Mouse (Mus musculus): ENCODE measurements around the gene Fcho1. TPM values are rescaled to one million over a fixed set of nuclear protein-coding genes. Genes with fewer than 3 reads are reported as not detected.

Gene Fcho1
- 2.7 and 10.3 TPM in 2 replicates for polyA plus RNA-seq (2012; rRNA removed; ENCODE audit: low replicate concordance)

DNA sequence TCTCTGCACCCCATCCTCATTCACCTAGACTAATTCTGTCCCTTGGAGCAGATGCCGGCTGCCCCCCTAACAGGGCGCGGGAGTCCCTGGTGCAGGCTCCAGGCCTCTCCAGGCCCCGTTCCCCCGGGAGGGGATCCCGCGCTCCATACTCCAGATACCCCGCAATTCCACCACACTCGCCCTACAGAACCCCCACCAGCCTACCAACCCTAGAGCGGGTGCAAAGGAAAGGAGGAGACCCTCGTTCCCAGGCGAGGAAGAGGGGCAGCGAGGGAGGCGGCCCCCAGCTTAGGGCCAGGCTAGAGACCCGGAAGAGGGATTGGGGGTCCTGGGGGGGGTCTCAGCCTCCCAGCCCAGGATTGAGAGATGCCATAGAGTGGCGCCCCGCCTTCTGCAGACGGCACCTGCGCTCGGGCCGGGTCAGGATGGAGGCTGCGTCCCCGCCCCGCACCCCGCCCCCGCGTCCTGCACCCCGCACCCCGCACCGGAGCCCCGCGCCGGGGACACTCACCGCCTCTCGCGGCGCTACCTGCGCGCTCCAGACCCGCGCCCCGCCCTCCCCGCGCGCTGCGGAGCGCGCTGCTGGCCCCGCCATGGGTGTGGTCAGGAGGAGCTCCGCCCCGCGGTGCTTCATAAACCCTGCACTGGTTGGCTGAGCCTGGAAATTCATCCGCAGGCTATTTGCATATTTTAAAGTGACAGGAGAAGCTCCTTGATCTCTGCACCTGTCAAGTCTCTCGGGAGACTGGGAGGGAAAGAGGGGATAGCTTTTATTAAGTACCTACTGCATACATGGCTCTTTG, at the start of gene Fcho1:
Gene Fcho1, minus strand, starts transcription at position 595 of the 803 bp plus-strand sequence.

DNA sequence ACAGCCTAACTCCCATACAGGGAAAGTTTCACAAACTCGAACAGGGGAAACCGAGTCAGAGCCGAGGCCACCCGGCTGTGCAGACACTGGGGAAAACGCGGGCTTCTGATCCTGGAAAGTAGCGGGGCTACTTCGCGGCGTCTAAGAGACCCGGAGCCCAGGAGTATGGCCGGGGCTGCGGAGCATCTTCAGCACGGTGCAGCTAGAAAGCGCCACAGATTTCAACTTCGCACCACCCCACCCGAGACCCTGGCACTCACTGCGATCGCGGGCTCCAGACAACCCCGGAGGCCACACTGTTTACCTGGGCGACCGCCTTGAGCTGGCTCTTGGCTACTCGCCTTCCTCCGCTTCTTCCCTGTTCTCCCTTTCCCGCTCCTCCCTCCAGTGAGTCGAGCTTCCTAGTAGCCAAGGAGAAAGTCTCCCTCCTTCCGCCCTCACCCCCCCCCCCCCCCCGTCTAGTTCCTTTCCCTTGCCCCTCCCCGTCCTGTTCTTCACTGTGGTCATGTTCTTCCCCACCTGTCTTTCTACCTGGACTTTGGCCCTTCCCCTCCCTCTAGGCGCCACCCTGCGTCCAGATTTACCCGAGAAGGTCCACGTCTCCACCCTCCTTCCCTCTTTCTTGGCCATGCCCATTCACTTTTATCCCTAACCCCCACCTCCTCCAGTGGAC, 24.0 kb downstream of the Fcho1 start, which contains the start of gene B3gnt3:
Gene B3gnt3, minus strand, starts transcription at position 376 of the 673 bp plus-strand sequence.

DNA sequence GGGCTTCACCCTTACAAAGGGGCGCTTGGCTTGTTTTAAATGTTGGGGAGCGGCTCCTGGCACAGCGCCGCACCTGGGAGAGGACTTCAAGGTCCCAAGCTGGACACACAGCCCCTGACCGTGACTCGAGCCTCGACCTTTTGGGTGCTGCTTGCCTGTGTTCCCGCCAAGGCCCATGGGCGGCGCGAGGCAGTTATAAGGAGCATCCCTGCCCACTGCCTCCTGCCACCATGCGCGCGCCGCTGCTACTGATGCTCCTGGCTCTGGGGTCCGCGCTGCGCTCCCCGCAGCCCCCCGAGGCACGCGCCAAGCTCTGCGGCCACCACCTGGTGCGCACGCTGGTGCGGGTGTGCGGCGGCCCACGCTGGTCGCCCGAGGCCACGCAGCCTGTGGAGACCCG, 36.5 kb downstream of the Fcho1 start, which contains the start of gene Insl3:
Gene Insl3, plus strand, starts transcription at position 187 of the 400 bp plus-strand sequence.

DNA sequence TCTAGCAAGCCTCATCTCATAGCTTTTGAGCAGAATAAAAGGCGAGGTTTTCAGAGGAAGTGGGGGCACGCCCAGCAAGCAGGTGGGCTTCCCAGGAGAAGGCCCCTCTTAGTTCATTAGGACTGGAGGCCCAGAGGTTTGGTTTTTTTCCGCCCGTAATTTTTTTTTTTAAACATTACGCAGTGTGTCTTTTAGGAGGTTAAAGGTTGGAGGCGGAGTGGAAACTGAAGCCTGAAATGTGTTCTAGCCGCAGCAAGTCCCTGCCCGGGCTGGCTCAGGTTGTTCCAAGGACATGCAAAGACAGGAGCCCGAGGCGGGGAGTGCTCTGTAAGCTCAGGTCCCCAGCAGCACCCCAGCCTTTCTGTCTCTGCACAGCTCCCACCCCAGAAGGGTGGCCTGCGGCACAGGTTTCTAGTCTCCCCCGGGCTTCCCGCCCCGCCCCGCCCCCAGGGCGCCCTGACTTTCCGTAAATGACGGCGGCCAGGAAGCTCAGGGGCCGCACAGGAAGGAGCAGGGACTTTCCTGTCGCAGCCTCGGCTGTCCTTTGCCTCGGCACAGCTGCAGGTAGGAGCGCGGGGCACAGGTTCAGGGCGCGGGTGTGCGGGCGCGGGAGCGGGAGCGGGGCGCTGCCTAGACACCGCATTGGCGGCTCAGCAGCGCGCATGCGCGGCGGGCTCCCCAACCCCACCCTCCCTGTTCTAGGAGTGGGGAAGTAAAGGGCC, 49.3 kb downstream of the Fcho1 start, which contains the start of gene Jak3:
Gene Jak3, plus strand, starts transcription at position 277 of the 722 bp plus-strand sequence.

DNA sequence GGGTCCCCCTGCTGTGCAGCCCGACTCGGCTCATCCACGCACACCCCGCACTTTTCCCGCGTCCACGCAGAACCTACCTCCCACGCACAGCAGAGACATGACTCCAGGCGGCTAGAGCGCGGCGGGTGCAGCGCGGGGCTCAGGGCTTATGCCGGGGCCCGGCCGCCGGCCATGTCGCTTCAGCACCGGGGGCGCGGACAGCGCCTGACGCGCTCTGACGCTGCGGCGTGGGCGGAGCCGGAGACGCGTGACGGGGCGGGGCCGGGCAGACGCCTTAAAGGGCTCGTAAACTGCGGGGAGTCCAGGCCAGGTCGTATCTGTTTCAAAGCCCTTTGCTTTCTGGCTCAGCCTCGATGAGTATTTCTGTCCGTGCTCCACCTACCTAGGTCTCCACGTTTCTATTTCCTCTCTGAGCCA, 54.0 kb downstream of the Fcho1 start, which contains the start of gene Unc13a:
Gene Unc13a, minus strand, starts transcription at position 209 of the 417 bp plus-strand sequence.

Other genes starting within 250 kb of the Fcho1 start
- 28.7 and 33.8 TPM in 2 replicates for gene Ano8, start 239.8 kb downstream of the Fcho1 start, polyA plus RNA-seq (2012; rRNA removed; ENCODE audit: low replicate concordance)
- gene Gtpbp3, start 237.6 kb downstream of the Fcho1 start, polyA plus RNA-seq (2012; rRNA removed; ENCODE audit: low replicate concordance) = 22.1 and 42.5 TPM in 2 replicates
- 129 and 167 TPM in 2 replicates for gene Plvap, start 214.0 kb downstream of the Fcho1 start, polyA plus RNA-seq (2012; rRNA removed; ENCODE audit: low replicate concordance)
- 0.40 and 0.95 TPM in 2 replicates for gene Ccdc194, start 200.0 kb downstream of the Fcho1 start, polyA plus RNA-seq (2012; rRNA removed; ENCODE audit: low replicate concordance)
- gene Bst2, start 188.3 kb downstream of the Fcho1 start, polyA plus RNA-seq (2012; rRNA removed; ENCODE audit: low replicate concordance) = 275 and 658 TPM in 2 replicates
- gene Mvb12a, start 182.8 kb downstream of the Fcho1 start, polyA plus RNA-seq (2012; rRNA removed; ENCODE audit: low replicate concordance) = 76.0 and 183 TPM in 2 replicates
- 0.99 and 11.3 TPM in 2 replicates for gene Tmem221, start 166.8 kb downstream of the Fcho1 start, polyA plus RNA-seq (2012; rRNA removed; ENCODE audit: low replicate concordance)
- gene Nxnl1, start 159.1 kb downstream of the Fcho1 start, polyA plus RNA-seq (2012; rRNA removed; ENCODE audit: low replicate concordance) = 0.68 and 2.1 TPM in 2 replicates
- gene Slc27a1, start 156.8 kb downstream of the Fcho1 start, polyA plus RNA-seq (2012; rRNA removed; ENCODE audit: low replicate concordance) = 501 and 576 TPM in 2 replicates
- gene Pgls, start 133.5 kb downstream of the Fcho1 start, polyA plus RNA-seq (2012; rRNA removed; ENCODE audit: low replicate concordance) = 133 and 189 TPM in 2 replicates
- 5.0 and 6.6 TPM in 2 replicates for gene Fam129c, start 128.1 kb downstream of the Fcho1 start, polyA plus RNA-seq (2012; rRNA removed; ENCODE audit: low replicate concordance)
- gene Colgalt1, start 114.7 kb downstream of the Fcho1 start, polyA plus RNA-seq (2012; rRNA removed; ENCODE audit: low replicate concordance) = 132 and 266 TPM in 2 replicates
- 1.6 and 2.8 TPM in 2 replicates for gene Unc13a, start 54.0 kb downstream of the Fcho1 start, polyA plus RNA-seq (2012; rRNA removed; ENCODE audit: low replicate concordance)
- 29.8 and 48.5 TPM in 2 replicates for gene Jak3, start 49.4 kb downstream of the Fcho1 start, polyA plus RNA-seq (2012; rRNA removed; ENCODE audit: low replicate concordance)
- 18.3 and 29.4 TPM in 2 replicates for gene Insl3, start 36.5 kb downstream of the Fcho1 start, polyA plus RNA-seq (2012; rRNA removed; ENCODE audit: low replicate concordance)
- 14.0 and 18.7 TPM in 2 replicates for gene B3gnt3, start 23.9 kb downstream of the Fcho1 start, polyA plus RNA-seq (2012; rRNA removed; ENCODE audit: low replicate concordance)
- gene Zfp709, start 156.3 kb upstream of the Fcho1 start, polyA plus RNA-seq (2012; rRNA removed; ENCODE audit: low replicate concordance) = 0.63 and 0.87 TPM in 2 replicates
- gene Zfp882, start 182.9 kb upstream of the Fcho1 start, polyA plus RNA-seq (2012; rRNA removed; ENCODE audit: low replicate concordance) = 0.75 and 2.2 TPM in 2 replicates
- gene Zfp617, start 182.9 kb upstream of the Fcho1 start, polyA plus RNA-seq (2012; rRNA removed; ENCODE audit: low replicate concordance) = 4.3 and 5.2 TPM in 2 replicates
- gene Zfp961, start 225.3 kb upstream of the Fcho1 start, polyA plus RNA-seq (2012; rRNA removed; ENCODE audit: low replicate concordance) = 3.8 and 8.1 TPM in 2 replicates